Mouse (Mus musculus) right cerebral cortex, postnatal 10 days (tissue): ENCODE measurements around the gene Skint3.
"Not testable (repeated sequence)": the region's sequence is repeated elsewhere in the genome, so short reads cannot be mapped to it uniquely, and the experiment has no call there.

ENCODE experiments used
- DNase-seq, 2 experiments: peaks; one replicate each; pipeline ENCODE4 v3.0.0; 2021; ENCODE audit warnings: low spot score in 2 of 2

The Skint3 gene

DNA sequence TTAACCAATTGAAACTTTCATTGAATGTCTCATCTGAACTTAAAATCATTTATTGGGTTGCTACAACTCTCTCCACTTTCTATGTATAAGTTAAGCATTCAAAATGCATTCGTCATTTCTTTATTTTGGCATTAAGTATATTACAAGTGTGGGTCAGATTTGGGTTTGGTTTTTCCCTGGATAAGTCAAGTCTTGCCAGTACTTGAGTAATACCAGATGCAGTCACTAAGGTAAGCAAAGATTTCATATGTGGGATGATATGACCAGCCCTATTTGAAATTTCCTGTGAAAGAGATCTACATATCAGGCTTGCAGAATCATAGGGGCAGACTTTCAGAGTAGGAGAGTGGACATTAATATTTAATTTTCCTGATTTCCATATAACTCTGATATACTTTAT lies at the start of gene Skint3:
Gene Skint3, plus strand, starts transcription at position 301 of the 400 bp plus-strand sequence.
- DNase-seq = no peak

GRCm38 (mm10) chr4:112243416-112243815 lies 11.4 kb downstream of the Skint3 start:
- peak; percentile 6 to 10 for DNase-seq

DNA sequence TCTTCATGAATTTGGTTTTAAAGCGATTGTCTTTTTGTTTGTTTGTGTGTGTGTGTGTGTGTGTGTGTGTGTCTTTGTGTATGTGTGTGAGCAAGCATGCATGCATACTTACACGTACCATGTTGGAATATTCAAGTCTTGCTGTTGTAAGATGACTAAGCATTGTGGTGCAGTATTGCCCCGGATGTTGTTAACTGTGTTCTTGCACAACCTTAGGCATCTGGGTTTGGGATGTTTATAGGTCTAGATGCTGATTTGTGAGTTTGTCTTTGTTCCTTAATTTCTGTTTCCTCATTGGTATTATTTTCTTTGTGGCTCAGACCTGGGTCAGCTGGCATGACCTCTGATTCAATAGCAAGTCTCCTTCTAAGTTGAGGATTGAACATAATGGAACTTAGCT lies 11.9 kb downstream of the Skint3 start:
- no peak for DNase-seq

GRCm38 (mm10) chr4:112256022-112256421 lies 24.0 kb downstream of the Skint3 start:
- DNase-seq = no peak

DNA sequence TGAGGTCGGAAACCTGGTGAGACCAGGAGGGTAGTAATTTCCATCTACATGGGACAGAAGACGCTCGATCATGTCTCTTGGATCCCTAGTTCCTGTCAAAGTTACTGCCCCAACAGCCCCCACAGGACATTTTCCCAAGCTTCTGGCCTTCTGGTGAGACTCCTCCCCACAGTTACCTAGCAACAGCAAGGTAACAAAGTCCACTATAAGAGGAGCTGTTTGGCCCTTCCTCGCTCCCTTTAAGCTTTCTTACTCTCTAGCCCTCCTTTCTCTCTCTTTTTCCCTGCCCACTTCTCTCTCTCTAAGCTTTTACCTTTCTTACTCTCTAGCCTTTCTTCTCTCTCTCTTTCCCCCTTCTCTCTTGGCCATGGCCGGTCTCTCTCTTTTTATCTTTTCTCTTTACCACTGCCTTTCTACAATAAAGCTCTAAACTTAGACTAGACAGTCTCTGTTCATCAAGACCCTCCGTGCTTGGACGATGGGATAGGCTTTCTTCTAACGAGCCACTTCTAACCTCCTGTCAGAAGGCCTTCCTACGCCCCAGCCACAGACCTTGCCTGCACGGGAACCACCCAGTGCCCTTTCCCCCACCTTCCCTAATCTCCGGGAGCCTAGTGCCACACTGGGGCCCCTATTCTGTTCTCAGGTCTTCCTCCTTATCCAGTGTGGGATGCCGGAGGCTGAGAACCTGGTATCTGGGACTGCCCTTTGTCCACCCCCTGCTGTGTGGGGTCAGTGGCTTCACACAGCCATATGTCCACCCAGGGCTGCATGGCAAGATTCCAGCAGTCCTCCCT lies 55.3 kb downstream of the Skint3 start:
- no peak for DNase-seq

DNA sequence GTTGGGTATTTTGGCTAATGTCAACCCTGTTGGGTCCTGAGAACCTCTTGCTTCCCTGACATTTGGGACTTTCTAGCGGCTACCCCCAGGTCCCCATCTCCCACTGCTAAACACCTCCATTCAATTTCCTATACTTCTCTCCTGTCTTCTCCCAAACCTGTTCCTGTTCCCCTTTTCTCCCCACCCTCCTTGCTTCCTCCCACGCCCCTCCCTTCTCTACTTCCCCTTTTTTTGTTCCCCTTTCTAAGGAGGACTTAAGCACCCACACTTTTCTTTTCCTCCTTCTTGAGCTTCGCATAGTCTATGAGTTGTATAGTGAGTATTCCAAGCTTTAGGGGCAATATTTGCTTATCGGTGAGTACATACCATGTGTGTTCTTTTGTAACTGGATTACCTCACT lies 56.4 kb downstream of the Skint3 start:
- DNase-seq = no peak

DNA sequence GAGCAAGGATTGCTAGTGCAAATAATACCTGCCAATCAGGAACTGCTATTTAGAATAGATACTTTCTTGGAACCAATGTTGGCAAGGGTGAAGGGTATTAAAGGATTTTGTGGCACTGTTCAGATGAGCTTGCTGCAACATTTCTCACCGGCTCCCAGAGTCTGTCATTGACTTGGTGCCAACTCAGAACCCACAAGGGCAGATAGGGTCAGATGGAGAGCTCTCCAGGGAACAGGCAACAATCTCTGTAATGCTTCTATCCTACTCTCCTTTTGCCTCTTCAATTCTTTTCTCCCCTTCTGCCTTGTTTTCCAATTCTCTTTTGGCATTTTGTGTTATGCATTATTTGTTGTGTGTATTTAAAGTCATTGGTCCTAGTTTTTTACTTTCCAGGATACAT lies 70.3 kb downstream of the Skint3 start:
- DNase-seq = no peak

GRCm38 (mm10) chr4:112302855-112303509 lies 70.9 kb downstream of the Skint3 start:
- DNase-seq = no peak

DNA sequence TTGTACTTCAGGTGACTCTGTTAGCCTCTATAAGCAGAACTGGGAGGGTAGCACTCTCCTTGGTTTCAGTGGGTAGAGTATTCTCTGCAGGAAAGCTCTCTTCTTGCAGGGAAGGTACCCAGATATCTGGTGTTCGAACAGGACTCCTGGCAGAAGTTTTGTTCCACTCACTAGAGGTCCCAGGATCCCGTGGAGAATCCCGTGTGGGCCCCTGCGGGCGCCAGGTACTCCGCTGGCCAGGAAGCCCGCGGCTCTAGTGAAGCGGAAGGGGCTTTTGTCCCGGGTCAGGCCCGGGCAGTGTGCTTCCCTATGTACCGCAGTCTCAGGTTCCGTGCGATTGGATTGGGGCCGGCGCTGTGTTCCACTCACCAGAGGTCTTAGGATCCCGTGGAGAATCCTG lies 117.1 kb downstream of the Skint3 start:
- DNase-seq = not testable (repeated sequence)
